Mouse (Mus musculus) liver, embryonic 15.5 days (tissue): ENCODE measurements at regions not wholly inside any gene's neighbourhood (a gene's known extent, or its start where the extent isn't known, plus 50 kb on each side); places are given as distances from the start of the nearest gene placed in this dataset.
A peak's percentile ranks its signal among the peaks of the same experiment; 100 is the strongest.

Experiments used
- ATAC-seq: fragments of 200-750 bp; cut with Nextera tagmentation; 2 replicates; pipeline ENCODE4 v1.8.0; 2017; ENCODE audit warnings: moderate number of reproducible peaks, mild to moderate bottlenecking, moderate library complexity; ENCODE audit not compliant: insufficient read depth
- H3K27ac ChIP-seq: fragments of 300-500 bp; sonication (generic); replicated peaks from 2 replicates; pipeline ENCODE4 v1.5.1; 2015; ENCODE audit warnings: mild to moderate bottlenecking, inconsistent platforms
- H3K27me3 ChIP-seq: fragments of 300-500 bp; sonication (generic); 2 replicates; pipeline ENCODE4 v1.6.1; 2015; ENCODE audit warnings: mild to moderate bottlenecking, inconsistent platforms
- H3K36me3 ChIP-seq: fragments of 300-500 bp; sonication (generic); replicated peaks from 2 replicates; pipeline ENCODE4 v1.6.1; 2015; ENCODE audit warnings: moderate library complexity, mild to moderate bottlenecking, inconsistent platforms
- H3K4me1 ChIP-seq: fragments of 300-500 bp; sonication (generic); replicated peaks from 2 replicates; pipeline ENCODE4 v1.6.1; 2015; ENCODE audit warnings: inconsistent platforms
- H3K4me2 ChIP-seq: fragments of 300-500 bp; sonication (generic); 2 replicates; pipeline ENCODE4 v1.6.1; 2015; ENCODE audit warnings: moderate library complexity, mild to moderate bottlenecking, inconsistent platforms
- H3K4me3 ChIP-seq: fragments of 300-500 bp; sonication (generic); replicated peaks from 2 replicates; pipeline ENCODE4 v1.5.1; 2015; ENCODE audit warnings: mild to moderate bottlenecking, inconsistent platforms
- H3K9ac ChIP-seq: fragments of 300-500 bp; sonication (generic); 2 replicates; pipeline ENCODE4 v1.6.1; 2015; ENCODE audit warnings: moderate library complexity, mild to moderate bottlenecking, inconsistent platforms
- H3K9me3 ChIP-seq: fragments of 300-500 bp; sonication (generic); replicated peaks from 2 replicates; pipeline ENCODE4 v1.6.1; 2016; ENCODE audit warnings: inconsistent platforms
- WGBS: fragments of 180-500 bp; shearing (Covaris S2); methylation state at CpG from one replicate; pipeline ENCODE4 v1.1.7; 2015; ENCODE audit warnings: mixed read lengths; ENCODE audit not compliant: insufficient replicate concordance; 5-methylcytosine and 5-hydroxymethylcytosine counted together

GRCm38 (mm10) chr9:63066384-63067053, 78.8 kb upstream of the Pias1 start:
- Histone ChIP-seq H3K9ac (no peak overlapping the region), H3K4me2 (no peak overlapping the region)

GRCm38 (mm10) chr9:63063525-63063924, 75.8 kb upstream of the Pias1 start:
- Histone ChIP-seq H3K27ac (no peak overlapping the region), H3K4me3 (no peak overlapping the region), H3K9me3 (no peaks in the 10 kb centered on the region), H3K36me3 (no peaks in the 10 kb centered on the region), H3K27me3 (no peaks in the 10 kb centered on the region), H3K4me1 (no peaks in the 10 kb centered on the region; the same call in 1 of the 2 replicates), H3K9ac (no peak overlapping the region), H3K4me2 (no peak overlapping the region)
- WGBS: 76% methylated on average over 2 of the region's 2 CpGs
- ATAC-seq: no peak

More at GRCm38 (mm10) chr9:63066384-63067053, 78.8 kb upstream of the Pias1 start:
- WGBS: 61% methylated on average over 10 of the region's 10 CpGs
- Histone ChIP-seq H3K4me3 (no peak overlapping the region), H3K27ac (no peak overlapping the region), H3K9me3 (no peaks in the 10 kb centered on the region), H3K4me1 (no peaks in the 10 kb centered on the region; the same call in 1 of the 2 replicates), H3K36me3 (no peaks in the 10 kb centered on the region), H3K27me3 (no peaks in the 10 kb centered on the region)
- no peak for ATAC-seq

- 71% methylated on average over 5 of the region's 5 CpGs for WGBS
- no peak for ATAC-seq
Observed at GRCm38 (mm10) chr9:63060740-63061139, 73.0 kb upstream of the Pias1 start.

GRCm38 (mm10) chr9:63059234-63059842, 71.6 kb upstream of the Pias1 start:
- H3K4me1 ChIP-seq: no peaks in the 10 kb centered on the region; the same call in 1 of the 2 replicates
- peak overlapping the region; percentile 10; the same call in 1 of the 2 replicates for H3K4me2 ChIP-seq
- H3K27me3 ChIP-seq: no peaks in the 10 kb centered on the region
- 14% methylated on average over 10 of the region's 10 CpGs for whole genome bisulfite sequencing
- H3K9ac ChIP-seq: no peak overlapping the region
- H3K9me3 ChIP-seq: no peaks in the 10 kb centered on the region
- no peak overlapping the region for H3K27ac ChIP-seq
- no peak overlapping the region for H3K4me3 ChIP-seq
- H3K36me3 ChIP-seq: no peaks in the 10 kb centered on the region
- ATAC-seq: no peak

More at GRCm38 (mm10) chr9:63060740-63061139, 73.0 kb upstream of the Pias1 start:
- no peak overlapping the region for H3K9ac ChIP-seq
- H3K27ac ChIP-seq: no peak overlapping the region
- no peaks in the 10 kb centered on the region; the same call in 1 of the 2 replicates for H3K4me1 ChIP-seq
- no peaks in the 10 kb centered on the region for H3K27me3 ChIP-seq
- no peaks in the 10 kb centered on the region for H3K36me3 ChIP-seq
- no peak overlapping the region for H3K4me3 ChIP-seq
- no peaks in the 10 kb centered on the region for H3K9me3 ChIP-seq
- no peak overlapping the region for H3K4me2 ChIP-seq

GRCm38 (mm10) chr9:63058506-63059233, 70.9 kb upstream of the Pias1 start:
- Histone ChIP-seq H3K9ac (no peak overlapping the region), H3K4me3 (no peak overlapping the region), H3K9me3 (no peaks in the 10 kb centered on the region), H3K27ac (no peak overlapping the region), H3K36me3 (no peaks in the 10 kb centered on the region), H3K27me3 (no peaks in the 10 kb centered on the region), H3K4me2 (peak overlapping the region; percentile 10; the same call in 1 of the 2 replicates), H3K4me1 (no peaks in the 10 kb centered on the region)
- no peak for ATAC-seq
- 52% methylated on average over 16 of the region's 16 CpGs for WGBS

- Histone ChIP-seq H3K4me2 (no peak overlapping the region), H3K9me3 (no peaks in the 10 kb centered on the region), H3K36me3 (no peaks in the 10 kb centered on the region), H3K27me3 (no peaks in the 10 kb centered on the region), H3K9ac (no peak overlapping the region), H3K27ac (no peak overlapping the region), H3K4me1 (no peaks in the 10 kb centered on the region), H3K4me3 (no peak overlapping the region)
- ATAC-seq: no peak
- WGBS: 64% methylated on average over 9 of the region's 9 CpGs
Observed at GRCm38 (mm10) chr9:63056695-63057349, 69.1 kb upstream of the Pias1 start.

- Histone ChIP-seq H3K4me3 (no peak overlapping the region), H3K9ac (no peak overlapping the region), H3K36me3 (no peaks in the 10 kb centered on the region), H3K4me2 (no peak overlapping the region), H3K27ac (no peak overlapping the region), H3K4me1 (no peaks in the 10 kb centered on the region), H3K27me3 (no peaks in the 10 kb centered on the region), H3K9me3 (no peaks in the 10 kb centered on the region)
- ATAC-seq: no peak
- WGBS: 40% methylated on average over 4 of the region's 4 CpGs
Observed at GRCm38 (mm10) chr9:63052181-63052580, 64.5 kb upstream of the Pias1 start.

- 70% methylated on average over 4 of the region's 4 CpGs for WGBS
- H3K9ac ChIP-seq: no peak overlapping the region
- ATAC-seq: no peak
- H3K27me3 ChIP-seq: no peaks in the 10 kb centered on the region
- no peaks in the 10 kb centered on the region for H3K9me3 ChIP-seq
- H3K4me3 ChIP-seq: no peak overlapping the region
- H3K36me3 ChIP-seq: no peaks in the 10 kb centered on the region
- H3K4me1 ChIP-seq: no peaks in the 10 kb centered on the region
- no peak overlapping the region for H3K4me2 ChIP-seq
- H3K27ac ChIP-seq: no peak overlapping the region
Observed at GRCm38 (mm10) chr9:63051631-63052030, 63.9 kb upstream of the Pias1 start.

GRCm38 (mm10) chr9:63049290-63049689, 61.6 kb upstream of the Pias1 start:
- ATAC-seq: no peak
- no peak overlapping the region for H3K4me2 ChIP-seq
- no peak overlapping the region for H3K9ac ChIP-seq
- no peak overlapping the region for H3K4me3 ChIP-seq
- 62% methylated on average over 5 of the region's 5 CpGs for WGBS
- H3K27ac ChIP-seq: no peak overlapping the region
- no peaks in the 10 kb centered on the region for H3K27me3 ChIP-seq
- H3K9me3 ChIP-seq: no peaks in the 10 kb centered on the region
- H3K36me3 ChIP-seq: no peaks in the 10 kb centered on the region
- no peaks in the 10 kb centered on the region for H3K4me1 ChIP-seq

GRCm38 (mm10) chr9:63046981-63047380, 59.3 kb upstream of the Pias1 start:
- no peak overlapping the region for H3K4me3 ChIP-seq
- H3K4me1 ChIP-seq: no peaks in the 10 kb centered on the region; the same call in 1 of the 2 replicates
- no peak for ATAC-seq
- no peak overlapping the region for H3K9ac ChIP-seq
- H3K4me2 ChIP-seq: no peak overlapping the region
- H3K27ac ChIP-seq: no peak overlapping the region
- 52% methylated on average over 3 of the region's 3 CpGs for WGBS
- no peaks in the 10 kb centered on the region for H3K9me3 ChIP-seq
- H3K27me3 ChIP-seq: no peaks in the 10 kb centered on the region
- H3K36me3 ChIP-seq: no peaks in the 10 kb centered on the region

GRCm38 (mm10) chr9:63045531-63045930, 57.8 kb upstream of the Pias1 start:
- Histone ChIP-seq H3K9me3 (no peaks in the 10 kb centered on the region), H3K27me3 (no peaks in the 10 kb centered on the region), H3K27ac (no peak overlapping the region), H3K4me1 (no peaks in the 10 kb centered on the region; the same call in 1 of the 2 replicates), H3K4me2 (no peak overlapping the region), H3K4me3 (no peak overlapping the region), H3K9ac (no peak overlapping the region), H3K36me3 (no peaks in the 10 kb centered on the region)
- 74% methylated on average over 4 of the region's 4 CpGs for WGBS
- no peak for ATAC-seq
